In genomic region chr3:121724553-121724952, GRCm38 (mm10) we compare ENCODE assay signal across 10 mouse cellular contexts. TPM values are rescaled to one million over a fixed set of nuclear protein-coding genes. Genes with fewer than 3 reads are reported as not detected.
DNase-seq lines count a peak whose midpoint lies in the region; ATAC-seq and TF ChIP-seq lines count a peak whose summit lies in the region.
"Had no signal": no experiment of that assay in that cellular context is flagged by ENCODE, and none has a peak within 500 bp of the region (broad histone marks: within the 10 kb centered on the region; RNA-seq: fewer than 3 reads in every experiment).

No protein-coding gene starts in this region.

- H3K27ac ChIP-seq in lung, embryonic 16.5 days (ENCODE audit: low read length) = no peak overlapping the region
- H3K27ac ChIP-seq in forebrain, embryonic 13.5 days = no peak overlapping the region
- H3K27ac ChIP-seq in intestine, postnatal 0 days (ENCODE audit: low read depth, low read length) = no peak overlapping the region
- H3K27ac ChIP-seq in stomach, embryonic 15.5 days = no peak overlapping the region

- peak overlapping the region; percentile 95 for H3K4me2 ChIP-seq in lung, embryonic 16.5 days (ENCODE audit: low read depth, low read length)
- peak overlapping the region; percentile 86 for H3K4me2 ChIP-seq in forebrain, embryonic 13.5 days
- H3K4me2 ChIP-seq in intestine, postnatal 0 days (replicated peaks; ENCODE audit: low read depth) = peak overlapping the region; percentile 95
- H3K4me2 ChIP-seq in stomach, embryonic 15.5 days = peak overlapping the region; percentile 91

- H3K36me3 ChIP-seq in lung, embryonic 16.5 days (ENCODE audit: control insufficient read depth, insufficient read depth, low read length) = no peaks in the 10 kb centered on the region
- no peaks in the 10 kb centered on the region for H3K36me3 ChIP-seq in forebrain, embryonic 13.5 days (ENCODE audit: poor library complexity, severe bottlenecking)
- H3K36me3 ChIP-seq in intestine, postnatal 0 days (ENCODE audit: control insufficient read depth, insufficient read depth) = no peaks in the 10 kb centered on the region; the same call in 1 of the 2 replicates
- no peaks in the 10 kb centered on the region for H3K36me3 ChIP-seq in stomach, embryonic 15.5 days

- no peaks in the 10 kb centered on the region for H3K27me3 ChIP-seq in lung, embryonic 16.5 days (ENCODE audit: control insufficient read depth, insufficient read depth, low read depth, low read length)
- 0 out of 2 replicates have a peak, but pooled peaks cover 4% of the 10 kb centered on the region for H3K27me3 ChIP-seq in forebrain, embryonic 13.5 days
- peaks cover 13% of the 10 kb centered on the region; the same call in 1 of the 2 replicates for H3K27me3 ChIP-seq in intestine, postnatal 0 days (replicated peaks; ENCODE audit: control insufficient read depth, insufficient read depth, low read length)
- no peaks in the 10 kb centered on the region for H3K27me3 ChIP-seq in stomach, embryonic 15.5 days (replicated peaks)

- no peaks in the 10 kb centered on the region for H3K9me3 ChIP-seq in lung, embryonic 16.5 days (ENCODE audit: control insufficient read depth, low read length)
- H3K9me3 ChIP-seq in forebrain, embryonic 13.5 days (replicated peaks) = no peaks in the 10 kb centered on the region
- no peaks in the 10 kb centered on the region for H3K9me3 ChIP-seq in intestine, postnatal 0 days (ENCODE audit: control insufficient read depth)
- no peaks in the 10 kb centered on the region for H3K9me3 ChIP-seq in stomach, embryonic 15.5 days

- peaks cover 15% of the 10 kb centered on the region for H3K4me1 ChIP-seq in lung, embryonic 16.5 days (replicated peaks; ENCODE audit: control insufficient read depth, insufficient read depth, low read length)
- H3K4me1 ChIP-seq in forebrain, embryonic 13.5 days = peaks cover 40% of the 10 kb centered on the region
- peaks cover 6% of the 10 kb centered on the region for H3K4me1 ChIP-seq in intestine, postnatal 0 days (replicated peaks; ENCODE audit: control insufficient read depth, insufficient read depth, low read length)
- peaks cover 13% of the 10 kb centered on the region for H3K4me1 ChIP-seq in stomach, embryonic 15.5 days

- TF ChIP-seq CTCF in intestine, postnatal 0 days (IDR thresholded peaks at IDR 0.05; ENCODE audit: low read depth) = no peak

- H3K9ac ChIP-seq in lung, embryonic 16.5 days (ENCODE audit: low read length) = peak overlapping the region; percentile 75
- 0 out of 2 replicates have a peak overlapping the region, but pooled peaks have one; percentile 73 for H3K9ac ChIP-seq in forebrain, embryonic 13.5 days
- no peak overlapping the region for H3K9ac ChIP-seq in intestine, postnatal 0 days (ENCODE audit: low read depth, low read length)
- H3K9ac ChIP-seq in stomach, embryonic 15.5 days = no peak overlapping the region

- ATAC-seq in lung, embryonic 16.5 days (ENCODE audit: low read depth) = no peak
- ATAC-seq in forebrain, embryonic 13.5 days = no peak
- ATAC-seq in intestine, postnatal 0 days = no peak
- no peak for ATAC-seq in stomach, embryonic 15.5 days (ENCODE audit: insufficient read depth, low FRiP score, low read depth)

- DNase-seq in lung, postnatal 10 days = no peak
- no peak for DNase-seq in cerebellum, postnatal 36 days
- no peak for DNase-seq in T-cell, adult 2 months (ENCODE audit: low spot score)
- DNase-seq: cerebellum, adult 18-20 months; right cerebral cortex, postnatal 14 days had no signal

- WGBS in lung, embryonic 16.5 days = 28% methylated on average over 12 of the region's 12 CpGs
- WGBS in forebrain, embryonic 13.5 days = 36% methylated on average over 12 of the region's 12 CpGs
- WGBS in intestine, postnatal 0 days = 19% methylated on average over 12 of the region's 12 CpGs
- WGBS in stomach, embryonic 15.5 days = 30% methylated on average over 12 of the region's 12 CpGs

- peak overlapping the region; percentile 70 for H3K4me3 ChIP-seq in lung, embryonic 16.5 days (ENCODE audit: low read length)
- peak overlapping the region; percentile 69 for H3K4me3 ChIP-seq in forebrain, embryonic 13.5 days
- H3K4me3 ChIP-seq in intestine, postnatal 0 days (ENCODE audit: low read depth, low read length) = peak overlapping the region; percentile 63
- H3K4me3 ChIP-seq in stomach, embryonic 15.5 days (replicated peaks) = peak overlapping the region; percentile 72

RNA-seq across cellular contexts. Expression of gene F3, which starts 1.2 kb away (rescaled TPM):
- 30.5 and 44.0 TPM in 2 replicates for polyA plus RNA-seq in lung, embryonic 16.5 days (2015; fragmentation: Nextera tagmentation; extraction: Ambion mirVana)
- 6.6 and 8.4 TPM in 2 replicates for polyA plus RNA-seq in forebrain, embryonic 13.5 days (2015; fragmentation: Nextera tagmentation; extraction: Ambion mirVana)
- polyA plus RNA-seq in intestine, postnatal 0 days (2015; fragmentation: Nextera tagmentation; extraction: Ambion mirVana) = 20.3 and 25.1 TPM in 2 replicates
- 30.9 and 31.5 TPM in 2 replicates for polyA plus RNA-seq in stomach, embryonic 15.5 days (2015; fragmentation: Nextera tagmentation; extraction: Ambion mirVana)

RNA-seq across cellular contexts. Expression of gene 4930432M17Rik, which starts 54.0 kb away (rescaled TPM):
- polyA plus RNA-seq in lung, embryonic 16.5 days (2015; fragmentation: Nextera tagmentation; extraction: Ambion mirVana) = not detected in 2 replicates
- polyA plus RNA-seq in forebrain, embryonic 13.5 days (2015; fragmentation: Nextera tagmentation; extraction: Ambion mirVana) = not detected in 2 replicates
- polyA plus RNA-seq in intestine, postnatal 0 days (2015; fragmentation: Nextera tagmentation; extraction: Ambion mirVana) = not detected in 2 replicates
- polyA plus RNA-seq in stomach, embryonic 15.5 days (2015; fragmentation: Nextera tagmentation; extraction: Ambion mirVana) = not detected in 2 replicates
- polyA plus RNA-seq: liver, embryonic 16.5 days had no signal

Comparison
In these comparisons a context has a peak if more than half of its experiments do, and no peak if none do; other contexts are left out.
1. H3K9ac ChIP-seq: peak in lung, embryonic 16.5 days (single experiment) and forebrain, embryonic 13.5 days (single experiment); none in intestine, postnatal 0 days (single experiment) and stomach, embryonic 15.5 days (single experiment).
2. Peak in every context shown above with its lines, with median percentiles within 50 percentile points of each other: H3K4me2 ChIP-seq and H3K4me3 ChIP-seq.